Mouse (Mus musculus): Measurements from ENCODE around the gene Pgc. TPM values are rescaled to one million over a fixed set of nuclear protein-coding genes. Genes with fewer than 3 reads are reported as not detected.

The Pgc gene
- 3.9 and 21.9 TPM in 2 replicates for polyA plus RNA-seq (2012; rRNA removed)

DNA sequence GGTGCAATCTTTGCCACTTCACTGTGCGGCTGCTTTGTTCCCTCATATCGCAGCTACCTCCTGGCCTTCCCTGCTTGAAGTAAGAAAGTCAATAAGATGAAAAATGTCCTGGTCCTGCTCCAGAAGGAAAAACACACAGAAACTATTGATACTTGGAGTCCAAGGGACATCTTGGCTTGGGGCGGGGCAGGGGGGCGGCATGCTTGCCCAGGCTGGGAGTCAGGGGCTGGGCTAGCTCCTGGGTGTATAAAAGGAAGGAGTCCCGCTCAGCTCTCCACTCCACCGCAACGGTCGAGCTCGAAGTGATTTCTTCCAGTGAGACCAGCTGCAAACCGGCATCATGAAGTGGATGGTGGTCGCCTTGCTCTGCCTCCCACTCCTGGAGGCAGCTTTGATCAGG is at the start of gene Pgc:
Gene Pgc, plus strand, starts transcription at position 277 of the 400 bp plus-strand sequence.
- 55% methylated on average over 11 of the region's 11 CpGs for WGBS
- DNase-seq (ENCODE audit: low read depth, low spot score) = no peak

GRCm38 (mm10) chr17:47678238-47678637 is 48.4 kb upstream of the Pgc start:
- 57% methylated on average over 5 of the region's 5 CpGs for WGBS

DNA sequence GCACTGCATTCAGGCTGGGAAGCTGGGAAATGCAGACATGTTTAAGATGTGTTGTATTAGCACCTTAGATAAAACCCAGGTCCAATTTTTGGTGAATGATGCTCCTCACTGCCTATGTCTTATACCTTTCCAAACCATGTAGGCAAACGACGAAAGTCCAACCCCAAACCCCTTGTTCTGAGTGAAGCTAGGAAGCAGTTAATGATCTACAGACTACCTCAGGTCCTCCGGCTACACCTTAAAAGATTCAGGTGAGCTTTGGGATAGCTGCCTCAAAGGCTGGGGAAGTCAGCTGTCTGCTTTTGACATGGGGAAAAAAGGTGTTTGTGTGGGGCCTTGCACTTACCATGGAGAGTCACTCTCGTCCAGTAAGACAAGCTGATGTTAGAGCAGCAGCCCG is 47.9 kb upstream of the Pgc start:
- WGBS = 45% methylated on average over 5 of the region's 5 CpGs
- no peak for DNase-seq (ENCODE audit: low read depth, low spot score)

More at GRCm38 (mm10) chr17:47678238-47678637, 48.4 kb upstream of the Pgc start:
- DNase-seq (ENCODE audit: low read depth, low spot score) = no peak

- no peak for DNase-seq (ENCODE audit: low read depth, low spot score)
- 44% methylated on average over 4 of the region's 4 CpGs for WGBS
Observed at GRCm38 (mm10) chr17:47682836-47683235, 43.8 kb upstream of the Pgc start.

GRCm38 (mm10) chr17:47687409-47688343 is 39.0 kb upstream of the Pgc start:
- under 1% methylated on average over 70 of the region's 70 CpGs for WGBS
- DNase-seq (ENCODE audit: low read depth, low spot score) = peak; percentile 82

DNA sequence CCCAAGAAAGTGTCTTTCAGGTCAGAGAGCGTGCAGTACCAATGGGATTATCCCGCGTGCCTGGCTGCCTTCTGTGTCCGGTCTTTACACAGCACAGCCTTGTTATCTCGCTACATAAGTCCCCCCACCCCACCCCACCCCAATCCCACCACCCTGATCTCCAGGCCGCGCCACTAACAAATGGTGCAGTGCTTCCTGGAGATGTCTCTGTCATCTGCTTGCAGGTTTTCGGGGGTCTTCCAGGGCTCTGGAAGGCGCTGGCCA is 38.4 kb upstream of the Pgc start, which contains the start of gene Tomm6:
Gene Tomm6, minus strand, starts transcription at position 43 of the 264 bp plus-strand sequence.
- WGBS = 0% methylated on average over 9 of the region's 9 CpGs
- DNase-seq (ENCODE audit: low read depth, low spot score) = no peak

GRCm38 (mm10) chr17:47688608-47689575 is 37.8 kb upstream of the Pgc start, which contains the start of gene Frs3:
Gene Frs3 (plus strand): TSS chr17:47689030.
- no peak for DNase-seq (ENCODE audit: low read depth, low spot score)
- WGBS = 2% methylated on average over 58 of the region's 58 CpGs

DNA sequence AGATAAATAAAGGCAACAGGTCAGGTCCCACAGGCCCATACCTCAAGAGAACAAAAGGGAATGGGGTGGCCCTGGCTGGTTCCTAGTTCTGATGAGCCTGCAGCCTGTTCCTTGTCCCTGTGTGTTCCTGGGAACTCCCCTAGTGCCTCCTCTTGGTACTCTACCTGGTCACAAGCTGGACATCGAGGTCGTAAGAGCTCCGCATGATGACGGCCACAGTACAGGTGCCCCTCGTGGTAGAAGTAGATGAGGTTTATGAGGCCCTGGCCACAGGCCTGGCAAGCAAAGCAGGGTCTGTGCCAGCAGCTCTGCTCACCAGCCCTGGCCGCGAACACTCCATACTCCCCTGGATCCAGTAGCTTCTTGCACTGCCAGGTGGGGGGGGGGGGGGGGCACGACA is 36.7 kb upstream of the Pgc start:
- DNase-seq (ENCODE audit: low read depth, low spot score) = no peak
- 83% methylated on average over 8 of the region's 8 CpGs for WGBS

DNA sequence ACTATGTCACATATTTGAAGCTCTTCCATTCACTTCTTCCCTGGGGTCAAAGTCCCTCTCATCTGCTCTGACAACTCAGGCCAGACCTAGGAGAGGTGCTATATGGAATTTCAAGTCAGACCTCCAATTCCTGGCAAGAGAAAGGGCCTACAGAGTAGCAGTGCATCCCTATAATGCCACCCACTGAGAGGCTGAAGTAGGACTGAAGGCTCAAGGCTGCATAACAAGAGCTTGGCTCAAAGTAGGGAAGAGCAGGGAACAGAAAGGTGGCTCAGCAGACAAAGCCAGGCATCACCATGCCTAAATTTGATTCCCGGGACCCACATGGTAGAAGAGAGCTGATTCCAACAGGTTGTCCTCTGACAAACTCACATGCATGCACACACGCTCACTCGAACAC is 35.0 kb upstream of the Pgc start:
- 94% methylated on average over 3 of the region's 3 CpGs for WGBS
- no peak for DNase-seq (ENCODE audit: low read depth, low spot score)

DNA sequence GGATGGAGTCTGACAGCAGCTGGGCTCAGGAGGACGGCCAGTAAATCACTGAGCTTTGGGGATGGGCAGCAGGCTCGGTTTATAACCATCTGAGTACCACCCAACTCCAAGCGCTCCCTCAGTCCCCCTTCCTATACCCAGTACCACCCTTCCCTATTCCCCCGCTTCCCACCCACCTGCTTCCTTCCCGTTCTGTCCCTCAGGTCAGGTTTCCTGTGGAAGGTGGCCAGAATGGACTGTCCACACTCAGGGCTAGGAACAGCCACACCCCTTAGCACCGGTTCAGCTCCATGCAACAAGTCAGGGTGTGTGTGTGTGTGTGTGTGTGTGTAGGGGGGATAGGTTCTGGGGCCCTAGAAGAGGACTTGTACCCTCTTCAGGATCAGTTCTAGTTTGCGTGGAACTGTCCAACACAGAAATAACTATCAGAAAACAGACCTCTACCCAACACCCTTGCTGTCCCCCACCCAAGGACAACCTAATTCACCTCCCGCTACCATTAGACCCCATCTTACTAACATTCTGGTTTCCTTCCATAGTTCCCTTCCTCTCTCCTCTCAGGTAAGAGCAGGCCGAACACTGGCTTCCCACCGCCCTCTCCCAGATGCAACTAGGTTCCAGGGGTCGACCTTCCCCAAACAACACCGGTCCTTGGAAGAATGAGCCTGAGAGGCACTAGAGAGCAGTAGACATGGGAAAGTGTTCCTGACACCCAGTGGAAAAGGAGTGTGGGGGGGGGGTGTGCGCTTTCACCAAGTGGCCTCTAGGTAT is 32.8 kb upstream of the Pgc start:
- no peak for DNase-seq (ENCODE audit: low read depth, low spot score)
- 62% methylated on average over 13 of the region's 13 CpGs for WGBS

- DNase-seq (ENCODE audit: low read depth, low spot score) = no peak
- 3% methylated on average over 3 of the region's 3 CpGs for WGBS
Observed at GRCm38 (mm10) chr17:47694442-47694502, 32.4 kb upstream of the Pgc start, which contains the start of gene Gm21981. Gene Gm21981 (minus strand): TSS chr17:47694455.

DNA sequence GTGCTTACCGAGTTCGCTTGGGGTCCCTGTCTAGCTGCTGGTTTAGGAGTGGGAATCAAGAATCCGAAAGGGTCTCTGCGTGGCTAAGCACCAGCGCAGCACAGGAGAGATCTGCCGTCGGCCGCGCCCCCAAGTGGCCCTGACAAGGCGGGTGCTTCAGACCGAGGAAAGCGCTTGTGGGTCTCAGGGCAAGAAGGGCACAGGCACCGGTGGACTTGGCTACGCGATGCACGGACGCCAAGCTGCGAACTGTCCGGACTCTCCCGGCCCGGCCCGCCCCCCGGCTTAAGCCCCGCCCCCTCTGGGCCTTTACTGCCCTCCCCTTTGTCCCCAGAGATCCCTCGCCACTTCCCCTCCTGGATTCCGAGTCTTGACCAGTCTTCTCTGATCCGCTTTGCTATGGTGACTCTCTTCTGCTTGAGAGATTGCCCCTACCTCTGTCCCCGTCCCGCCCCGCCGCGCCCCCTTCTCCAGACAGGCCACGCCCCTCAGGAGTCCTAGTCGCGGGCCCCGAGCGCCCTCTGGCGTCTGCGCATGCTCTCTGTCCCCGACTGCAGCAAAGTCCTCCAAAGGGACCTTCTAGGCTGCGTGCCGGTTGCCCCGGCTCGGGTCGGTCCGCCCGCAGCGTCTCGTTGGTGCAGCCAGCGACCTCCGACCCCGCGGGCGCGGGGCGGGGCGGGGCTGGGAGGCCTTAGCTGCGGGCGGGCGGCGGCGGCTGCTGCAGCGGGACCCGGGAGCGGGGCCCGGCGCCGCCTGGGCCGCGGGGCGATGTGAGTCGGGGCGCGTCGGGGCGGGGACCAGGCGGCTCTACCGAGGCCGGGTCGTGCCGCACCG is 31.9 kb upstream of the Pgc start, which contains the start of gene Prickle4:
Gene Prickle4, minus strand, starts transcription at position 234 of the 834 bp plus-strand sequence.
- WGBS = 2% methylated on average over 79 of the region's 82 CpGs
- DNase-seq (ENCODE audit: low read depth, low spot score) = peak; percentile 60

GRCm38 (mm10) chr17:47695337-47695710 is 31.3 kb upstream of the Pgc start:
- DNase-seq (ENCODE audit: low read depth, low spot score) = no peak
- WGBS = 1% methylated on average over 23 of the region's 23 CpGs

DNA sequence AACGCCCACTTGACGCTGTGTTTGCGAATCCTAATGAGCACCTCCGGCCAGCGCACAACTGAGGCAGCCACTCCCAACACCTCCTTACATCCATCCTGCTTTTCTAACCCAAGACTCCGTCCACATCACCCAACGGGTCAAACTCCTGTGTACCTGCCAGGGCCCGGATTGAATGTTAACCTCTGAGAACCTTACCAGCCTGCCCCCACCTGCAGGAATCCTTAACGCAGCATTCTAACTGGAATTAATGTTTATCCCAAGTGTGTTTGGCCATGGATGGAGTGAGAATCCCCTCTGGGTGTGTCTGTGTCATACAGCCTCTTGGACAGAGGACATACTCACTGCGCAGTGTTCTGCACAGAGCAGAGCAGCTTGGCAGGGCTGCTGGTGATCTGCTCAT is 28.5 kb upstream of the Pgc start:
- no peak for DNase-seq (ENCODE audit: low read depth, low spot score)
- WGBS = 92% methylated on average over 10 of the region's 10 CpGs

- DNase-seq (ENCODE audit: low read depth, low spot score) = no peak
Observed at GRCm38 (mm10) chr17:47699055-47699454, 27.6 kb upstream of the Pgc start.

DNA sequence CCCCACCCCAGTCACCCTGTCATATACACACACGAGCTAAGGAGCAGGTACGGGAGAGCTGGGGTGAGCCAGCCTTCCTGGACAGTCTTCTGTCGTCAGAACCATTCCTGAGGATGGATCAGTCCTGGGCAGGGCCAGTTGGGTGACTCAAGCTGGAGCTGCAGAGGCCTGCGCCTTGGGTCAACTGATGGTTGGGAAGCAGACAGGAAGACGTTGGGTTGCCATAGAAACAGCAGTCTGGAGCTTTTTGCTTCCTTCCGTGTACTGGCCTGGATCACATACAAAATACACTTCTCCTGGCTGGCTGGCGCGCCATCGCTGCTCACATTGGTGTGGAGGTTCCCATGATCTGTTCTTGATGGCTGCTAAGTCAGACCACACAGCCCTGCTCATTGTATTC is 24.8 kb upstream of the Pgc start:
- DNase-seq (ENCODE audit: low read depth, low spot score) = no peak
- WGBS = 88% methylated on average over 9 of the region's 9 CpGs

More at GRCm38 (mm10) chr17:47699055-47699454, 27.6 kb upstream of the Pgc start:
- WGBS = 72% methylated on average over 2 of the region's 2 CpGs

DNA sequence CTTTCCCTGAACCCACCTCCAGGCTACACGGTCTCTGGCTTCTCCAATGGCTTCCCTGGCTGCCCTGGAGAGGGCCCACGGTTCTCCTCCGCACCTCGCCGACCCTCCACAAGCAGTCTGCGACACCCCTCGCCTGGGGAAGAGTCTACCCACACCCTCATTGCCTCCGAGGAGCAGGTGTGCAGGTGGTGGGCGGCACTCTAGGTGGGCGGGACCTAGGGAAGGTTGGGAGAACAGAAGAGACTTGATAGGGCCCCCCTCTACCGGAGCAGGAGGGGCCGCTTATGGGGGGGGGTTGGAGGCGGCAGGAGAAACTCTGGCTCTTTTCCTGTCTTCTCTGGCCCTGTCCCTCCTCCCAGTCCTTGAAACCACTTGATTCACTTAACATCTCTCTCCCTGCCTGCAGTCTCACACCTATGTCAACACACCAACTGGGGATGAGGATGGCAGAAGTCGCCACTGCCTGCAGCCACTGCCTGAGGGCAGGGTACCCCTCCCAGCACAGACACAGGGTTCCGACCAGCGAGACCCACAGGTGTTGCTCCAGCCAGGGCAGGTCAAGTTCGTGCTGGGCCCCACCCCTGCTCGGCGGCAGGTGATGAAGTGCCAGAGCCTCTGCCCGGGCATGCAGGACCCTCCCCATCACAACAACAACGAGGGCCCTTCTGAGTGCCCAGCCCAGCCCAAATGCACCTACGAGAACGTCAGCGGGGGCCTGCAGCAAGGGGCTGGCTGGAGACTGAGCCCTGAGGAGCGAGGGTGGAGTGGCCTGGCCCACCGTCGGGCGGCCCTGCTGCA is 23.9 kb upstream of the Pgc start:
- no peak for DNase-seq (ENCODE audit: low read depth, low spot score)

DNA sequence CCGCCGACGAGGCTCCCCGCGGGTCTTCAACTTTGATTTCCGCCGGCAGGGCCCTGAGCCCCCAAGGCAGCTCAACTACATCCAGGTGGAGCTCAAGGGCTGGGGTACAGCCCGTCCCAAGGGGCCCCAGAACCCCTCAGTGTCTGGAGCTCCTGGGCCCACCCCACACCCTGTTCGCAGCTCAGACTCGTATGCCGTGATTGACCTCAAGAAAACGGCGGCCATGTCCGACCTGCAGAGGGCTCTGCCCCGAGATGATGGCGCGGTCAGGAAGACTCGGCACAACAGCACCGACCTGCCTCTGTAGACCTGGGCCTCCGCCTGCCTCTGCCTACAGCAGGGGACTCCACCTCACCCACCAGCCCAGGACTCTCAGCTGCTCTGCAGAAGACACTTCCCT is 23.1 kb upstream of the Pgc start:
- WGBS = 77% methylated on average over 20 of the region's 20 CpGs
- DNase-seq (ENCODE audit: low read depth, low spot score) = no peak

More for the DNA sequence above, 23.9 kb upstream of the Pgc start:
- WGBS = 78% methylated on average over 28 of the region's 28 CpGs
